Mouse (Mus musculus) small intestine, adult 2 months (tissue): ENCODE measurements around the gene Slc6a20a.

Experiments
- CTCF ChIP-seq: fragments of 200-500 bp; IDR thresholded peaks from 2 replicates; pipeline ENCODE4 v1.5.1; 2012; ENCODE audit warnings: low read depth, mild to moderate bottlenecking, control low read depth, inconsistent platforms, low read length, moderate library complexity, mixed read lengths; ENCODE audit not compliant: insufficient replicate concordance, insufficient read length; ENCODE audit errors: extremely low read depth
- POLR2A ChIP-seq: fragments of 200-500 bp; IDR thresholded peaks from 2 replicates; pipeline ENCODE4 v1.6.1; 2012; ENCODE audit warnings: low read depth, mild to moderate bottlenecking, control low read depth, inconsistent platforms, low read length, moderate library complexity

GRCm38 (mm10) chr9:123678327-123679105 is at the start of gene Slc6a20a, which contains the start of gene Ccr9:
- TF ChIP-seq CTCF (no peak), POLR2A (peak; percentile 65)
